Mouse (Mus musculus) CH12.LX (cell line): ENCODE data around the gene Cuedc1. TPM values are rescaled to one million over a fixed set of nuclear protein-coding genes. Genes with fewer than 3 reads are reported as not detected.

ENCODE experiments used
- DNase-seq: peaks from one replicate; pipeline ENCODE4 v3.0.0-alpha.2; 2013; ENCODE audit errors: extremely low read depth
- H3K27ac ChIP-seq: 2 replicates; pipeline ENCODE4 v1.5.1; 2012; ENCODE audit warnings: low read depth, mild to moderate bottlenecking, control low read depth, moderate library complexity; ENCODE audit not compliant: insufficient read depth
- H3K27me3 ChIP-seq: replicated peaks from 2 replicates; pipeline ENCODE3; 2012; ENCODE audit warnings: inconsistent platforms
- H3K36me3 ChIP-seq, 2 experiments: replicated peaks in 1 of 2; 2 replicates each; pipeline versions ENCODE3 to v1.6.1; 2012; ENCODE audit warnings: inconsistent platforms in 1 of 2, low read length in 1 of 2, mild to moderate bottlenecking in 1 of 2, mixed read lengths in 1 of 2, moderate library complexity in 1 of 2; ENCODE audit not compliant: control insufficient read depth in 1 of 2, insufficient read depth in 1 of 2
- H3K4me1 ChIP-seq, 2 experiments: 2 replicates each; pipeline ENCODE4 v1.6.1; 2012; ENCODE audit warnings: inconsistent platforms in 1 of 2, moderate library complexity in 1 of 2; ENCODE audit not compliant: insufficient read depth in 2 of 2, control insufficient read depth in 1 of 2
- H3K4me2 ChIP-seq: 2 replicates; pipeline ENCODE4 v1.6.1; 2012; ENCODE audit warnings: low read depth, mild to moderate bottlenecking, control low read depth; ENCODE audit not compliant: poor library complexity, insufficient read depth, severe bottlenecking
- H3K4me3 ChIP-seq, 3 experiments: fragments of 150-350 bp in 1 of 3; sonication (generic) in 1 of 3; replicated peaks in 1 of 3; 2 replicates each; pipeline versions ENCODE3 to v1.5.1; 2011 to 2012; ENCODE audit warnings: low read depth in 2 of 3, low read length in 2 of 3, mild to moderate bottlenecking in 2 of 3, moderate library complexity in 2 of 3, control low read depth in 1 of 3, improper control_type of control experiment in 1 of 3, inconsistent platforms in 1 of 3, mixed read lengths in 1 of 3; ENCODE audit not compliant: poor library complexity in 1 of 3
- H3K79me2 ChIP-seq: replicated peaks from 2 replicates; pipeline ENCODE4 v1.6.1; 2012; ENCODE audit warnings: mild to moderate bottlenecking, moderate library complexity; ENCODE audit not compliant: control insufficient read depth, poor library complexity, insufficient read depth, severe bottlenecking; ENCODE audit errors: extremely low read depth
- H3K9ac ChIP-seq: 2 replicates; pipeline ENCODE4 v1.6.1; 2012; ENCODE audit warnings: low read depth, mild to moderate bottlenecking, control low read depth, moderate library complexity; ENCODE audit not compliant: insufficient read depth
- H3K9me3 ChIP-seq: replicated peaks from 2 replicates; pipeline ENCODE3; 2012; ENCODE audit warnings: low read length, inconsistent platforms, mixed read lengths
- BHLHE40 ChIP-seq: IDR thresholded peaks from 2 replicates; pipeline ENCODE4 v1.6.1; 2011; ENCODE audit warnings: mild to moderate bottlenecking, low read depth, low read length, improper control_type of control experiment
- CHD1 ChIP-seq: IDR thresholded peaks from 2 replicates; pipeline ENCODE4 v1.6.1; 2012; ENCODE audit warnings: low read depth, low read length, improper control_type of control experiment, inconsistent platforms
- CHD2 ChIP-seq: IDR thresholded peaks from 2 replicates; pipeline ENCODE4 v1.6.1; 2011; ENCODE audit warnings: low read length, improper control_type of control experiment
- E2F4 ChIP-seq: IDR thresholded peaks from 2 replicates; pipeline ENCODE4 v1.6.1; 2011; ENCODE audit warnings: low read depth, low read length, improper control_type of control experiment; ENCODE audit not compliant: insufficient replicate concordance
- ELF1 ChIP-seq: IDR thresholded peaks from 2 replicates; pipeline ENCODE4 v1.6.1; 2014; ENCODE audit warnings: low read depth, mild to moderate bottlenecking, inconsistent platforms, low read length, improper control_type of control experiment
- ETS1 ChIP-seq: conservative IDR thresholded peaks from 2 replicates; pipeline ENCODE4 v1.6.1; 2012; ENCODE audit warnings: low read depth, mild to moderate bottlenecking, inconsistent platforms, low read length, improper control_type of control experiment, moderate library complexity
- HCFC1 ChIP-seq: IDR thresholded peaks from 2 replicates; pipeline ENCODE4 v1.6.1; 2012; ENCODE audit warnings: low read depth, mild to moderate bottlenecking, inconsistent platforms, low read length, improper control_type of control experiment
- IRF4 ChIP-seq: IDR thresholded peaks from 2 replicates; pipeline ENCODE4 v1.6.1; 2014; ENCODE audit warnings: low read depth, mild to moderate bottlenecking, inconsistent platforms, low read length, improper control_type of control experiment
- JUN ChIP-seq: IDR thresholded peaks from 2 replicates; pipeline ENCODE4 v1.6.1; 2011; ENCODE audit warnings: low read depth, mild to moderate bottlenecking, low read length, improper control_type of control experiment, moderate library complexity; ENCODE audit not compliant: insufficient read depth
- JUND ChIP-seq: conservative IDR thresholded peaks from 2 replicates; pipeline ENCODE4 v1.6.1; 2011; ENCODE audit warnings: low read depth, low read length, improper control_type of control experiment
- MAFK ChIP-seq: IDR thresholded peaks from 2 replicates; pipeline ENCODE4 v1.6.1; 2011; ENCODE audit warnings: low read length, improper control_type of control experiment; ENCODE audit not compliant: insufficient replicate concordance
- MAZ ChIP-seq: IDR thresholded peaks from 2 replicates; pipeline ENCODE4 v1.6.1; 2012; ENCODE audit warnings: low read depth, mild to moderate bottlenecking, inconsistent platforms, low read length, improper control_type of control experiment, moderate library complexity
- MEF2A ChIP-seq: IDR thresholded peaks from 2 replicates; pipeline ENCODE4 v1.6.1; 2014; ENCODE audit warnings: low read depth, mild to moderate bottlenecking, inconsistent platforms, low read length, improper control_type of control experiment, borderline replicate concordance
- MYC ChIP-seq: IDR thresholded peaks from 2 replicates; pipeline ENCODE4 v1.6.1; 2011; ENCODE audit warnings: low read depth, mild to moderate bottlenecking, improper control_type of control experiment, low read length
- NELFE ChIP-seq: IDR thresholded peaks from 2 replicates; pipeline ENCODE4 v1.6.1; 2011; ENCODE audit warnings: low read depth, low read length, improper control_type of control experiment
- PAX5 ChIP-seq: IDR thresholded peaks from 2 replicates; pipeline ENCODE4 v1.6.1; 2012; ENCODE audit warnings: low read length, inconsistent platforms, mixed read lengths
- POLR2A ChIP-seq: IDR thresholded peaks from 2 replicates; pipeline ENCODE4 v1.6.1; 2011; ENCODE audit warnings: low read depth, mild to moderate bottlenecking, improper control_type of control experiment, low read length
- POLR2AphosphoS2 ChIP-seq: IDR thresholded peaks from 2 replicates; pipeline ENCODE4 v1.6.1; 2011; ENCODE audit warnings: low read depth, low read length, improper control_type of control experiment
- RAD21 ChIP-seq: IDR thresholded peaks from 2 replicates; pipeline ENCODE4 v1.6.1; 2011; ENCODE audit warnings: low read depth, mild to moderate bottlenecking, low read length, improper control_type of control experiment, moderate library complexity
- SIN3A ChIP-seq: IDR thresholded peaks from 2 replicates; pipeline ENCODE4 v1.6.1; 2012; ENCODE audit warnings: low read length, improper control_type of control experiment, inconsistent platforms
- TCF12 ChIP-seq: IDR thresholded peaks from 2 replicates; pipeline ENCODE4 v1.6.1; 2014; ENCODE audit warnings: low read depth, mild to moderate bottlenecking, inconsistent platforms, low read length, improper control_type of control experiment
- UBTF ChIP-seq: IDR thresholded peaks from 2 replicates; pipeline ENCODE4 v1.6.1; 2012; ENCODE audit warnings: low read depth, mild to moderate bottlenecking, inconsistent platforms, low read length, improper control_type of control experiment, moderate library complexity
- USF2 ChIP-seq: conservative IDR thresholded peaks from 2 replicates; pipeline ENCODE4 v1.6.1; 2011; ENCODE audit warnings: low read depth, low read length, improper control_type of control experiment
- ZNF384 ChIP-seq: IDR thresholded peaks from 2 replicates; pipeline ENCODE4 v1.6.1; 2012; ENCODE audit warnings: low read depth, low read length, improper control_type of control experiment, inconsistent platforms
- dilution Hi-C: fragments of 300-500 bp; cut with MboI; formaldehyde crosslinking; loops from 2 replicates; pipeline ENCODE4 v1.14.3; 2020; ENCODE audit warnings: low sequenced_read_pairs; ENCODE audit not compliant: extremely low pct_unique_long_range_greater_than_20kb, extremely low pct_ligation_motif_present
- in situ Hi-C: fragments of 300-500 bp; cut with MboI; formaldehyde crosslinking; loops from 3 replicates; pipeline ENCODE4 v1.14.3; 2019; ENCODE audit warnings: low sequenced_read_pairs, low pct_ligation_motif_present, low pct_unique_long_range_greater_than_20kb, mixed read lengths
- polyA plus RNA-seq: library from polyadenylated mRNA; unstranded; fragments of >175 nt; gene quantifications from 2 replicates; pipeline ENCODE4 v1.2.1, GENCODE M21; 2012; ENCODE audit warnings: low read depth; ENCODE audit not compliant: insufficient read length
- total RNA-seq, 2 experiments: library from RNA; depleted of rRNA; stranded (reverse); fragments of 300-350 nt in 1 of 2; fragments of >200 nt in 1 of 2; gene quantifications; 2 replicates each; pipeline ENCODE4 v1.2.3; 2012 to 2014

The Cuedc1 gene
- total and polyA plus RNA-seq, 3 experiments = 0.20 to 0.51 (median 0.47) TPM

DNA sequence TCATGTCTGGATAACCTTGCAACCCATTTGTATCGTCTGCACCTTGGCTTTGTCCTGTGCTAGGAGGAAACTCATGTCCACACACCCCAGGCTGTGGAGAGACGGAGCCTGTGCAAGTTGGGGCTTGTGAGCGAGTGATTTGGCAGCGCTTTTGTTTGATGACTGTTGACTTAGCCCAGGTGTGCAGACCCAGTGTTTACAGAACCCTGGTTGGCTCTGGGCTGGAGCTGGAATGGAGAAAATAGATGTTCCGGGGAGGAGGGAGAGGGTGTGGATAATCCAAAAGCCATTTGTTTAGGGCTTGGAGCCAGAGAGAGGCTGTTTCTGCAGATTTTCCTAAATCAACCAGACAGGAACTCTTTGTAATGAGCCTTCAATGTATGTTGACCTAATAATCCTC, 56.0 kb downstream of the Cuedc1 start:
- in situ Hi-C loops (no loop called here), dilution Hi-C loops (no loop called here)
- Histone ChIP-seq H3K36me3 (no peaks in the 10 kb centered on the region), H3K4me3 (no peak overlapping the region), H3K79me2 (no peaks in the 10 kb centered on the region), H3K4me2 (no peak overlapping the region), H3K9me3 (no peaks in the 10 kb centered on the region), H3K27ac (no peak overlapping the region), H3K9ac (no peak overlapping the region), H3K4me1 (peaks cover 0 to 20% of the 10 kb centered on the region in 2 experiments; a peak in 3 of 4 replicates), H3K27me3 (peaks cover 39% of the 10 kb centered on the region)
- TF ChIP-seq E2F4 = no peak
- TF ChIP-seq IRF4 = no peak
- TF ChIP-seq MAFK = no peak
- TF ChIP-seq ELF1 = no peak
- no peak for TF ChIP-seq UBTF
- TF ChIP-seq POLR2AphosphoS2 = no peak
- no peak for TF ChIP-seq NELFE
- no peak for TF ChIP-seq MEF2A
- no peak for TF ChIP-seq CHD1
- no peak for TF ChIP-seq POLR2A
- DNase-seq = no peak

DNA sequence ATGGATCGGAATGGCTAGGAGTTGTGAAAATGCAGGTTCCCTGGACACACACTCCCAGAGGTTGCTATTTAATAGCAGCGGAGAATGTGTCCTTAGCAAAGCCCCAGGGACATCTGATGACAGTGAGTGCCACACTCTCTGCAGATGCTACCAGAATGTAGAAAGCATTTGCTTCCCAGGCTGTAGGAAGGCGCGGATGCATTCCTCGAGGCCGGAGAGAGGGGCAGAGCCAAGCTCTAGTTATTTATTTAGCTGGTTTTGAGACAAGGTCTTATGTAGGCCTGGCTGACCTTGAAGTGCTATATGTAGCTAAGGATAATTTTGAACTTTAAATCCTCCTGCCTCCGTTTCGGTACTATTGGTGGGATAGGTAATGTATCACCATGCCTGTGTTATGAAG, 56.6 kb downstream of the Cuedc1 start:
- dilution Hi-C loops = no loop called here
- peaks cover 45% of the 10 kb centered on the region for H3K27me3 ChIP-seq
- in situ Hi-C loops = no loop called here
- H3K4me3 ChIP-seq = no peak overlapping the region
- TF ChIP-seq HCFC1 = no peak
- TF ChIP-seq JUN = no peak
- no peak for TF ChIP-seq ETS1
- no peak for TF ChIP-seq JUND
- no peak for TF ChIP-seq TCF12
- no peak for TF ChIP-seq MYC
- no peak for TF ChIP-seq CHD2
- TF ChIP-seq PAX5 = no peak
- TF ChIP-seq RAD21 = no peak
- no peak for TF ChIP-seq ZNF384
- no peak for TF ChIP-seq USF2
- no peak for TF ChIP-seq CHD1
- no peak for TF ChIP-seq MAZ
- TF ChIP-seq E2F4 = no peak
- TF ChIP-seq BHLHE40 = no peak
- TF ChIP-seq SIN3A = no peak
- TF ChIP-seq, all 38 proteins: peak for 0
- Histone ChIP-seq H3K36me3 (no peaks in the 10 kb centered on the region), H3K4me1 (peaks cover 0 to 14% of the 10 kb centered on the region in 2 experiments; a peak in 2 of 4 replicates), H3K4me2 (no peak overlapping the region), H3K79me2 (no peaks in the 10 kb centered on the region), H3K27ac (no peak overlapping the region), H3K9me3 (no peaks in the 10 kb centered on the region), H3K9ac (no peak overlapping the region)
- DNase-seq = no peak
